Mouse (Mus musculus) MEL (cell line): Measurements from ENCODE around the gene Rbks.

Experiments used
- CTCF ChIP-seq, 3 experiments: IDR thresholded peaks in 2 of 3; conservative IDR thresholded peaks in 1 of 3; 2 replicates each; pipeline ENCODE4 v1.5.1; 2011 to 2012; ENCODE audit warnings: low read length in 3 of 3, low read depth in 2 of 3, mild to moderate bottlenecking in 2 of 3, improper control_type of control experiment in 1 of 3, inconsistent platforms in 1 of 3, mixed read lengths in 1 of 3, moderate library complexity in 1 of 3; ENCODE audit not compliant: control insufficient read depth in 1 of 3, insufficient read depth in 1 of 3, poor library complexity in 1 of 3, severe bottlenecking in 1 of 3
- E2F4 ChIP-seq: IDR thresholded peaks from 2 replicates; pipeline ENCODE4 v1.6.1; 2011; ENCODE audit warnings: low read depth, low read length, improper control_type of control experiment, borderline replicate concordance
- ETS1 ChIP-seq: IDR thresholded peaks from 2 replicates; pipeline ENCODE4 v1.6.1; 2012; ENCODE audit warnings: low read depth, mild to moderate bottlenecking, inconsistent platforms, low read length, improper control_type of control experiment, moderate library complexity
- MAZ ChIP-seq: IDR thresholded peaks from 2 replicates; pipeline ENCODE4 v1.6.1; 2012; ENCODE audit warnings: low read depth, mild to moderate bottlenecking, inconsistent platforms, low read length, improper control_type of control experiment
- NELFE ChIP-seq: IDR thresholded peaks from 2 replicates; pipeline ENCODE4 v1.6.1; 2011; ENCODE audit warnings: low read depth, low read length, improper control_type of control experiment
- POLR2A ChIP-seq, 2 experiments: IDR thresholded peaks; 2 replicates each; pipeline ENCODE4 v1.6.1; 2011 to 2012; ENCODE audit warnings: low read length in 2 of 2, mild to moderate bottlenecking in 2 of 2, control low read depth in 1 of 2, improper control_type of control experiment in 1 of 2, low read depth in 1 of 2, moderate library complexity in 1 of 2; ENCODE audit not compliant: control insufficient read depth in 1 of 2, insufficient read depth in 1 of 2, poor library complexity in 1 of 2
- POLR2AphosphoS2 ChIP-seq: IDR thresholded peaks from 2 replicates; pipeline ENCODE4 v1.6.1; 2011; ENCODE audit warnings: low read length, improper control_type of control experiment
- TBP ChIP-seq: IDR thresholded peaks from 2 replicates; pipeline ENCODE4 v1.8.0; 2011; ENCODE audit warnings: low read depth, low read length, improper control_type of control experiment

DNA sequence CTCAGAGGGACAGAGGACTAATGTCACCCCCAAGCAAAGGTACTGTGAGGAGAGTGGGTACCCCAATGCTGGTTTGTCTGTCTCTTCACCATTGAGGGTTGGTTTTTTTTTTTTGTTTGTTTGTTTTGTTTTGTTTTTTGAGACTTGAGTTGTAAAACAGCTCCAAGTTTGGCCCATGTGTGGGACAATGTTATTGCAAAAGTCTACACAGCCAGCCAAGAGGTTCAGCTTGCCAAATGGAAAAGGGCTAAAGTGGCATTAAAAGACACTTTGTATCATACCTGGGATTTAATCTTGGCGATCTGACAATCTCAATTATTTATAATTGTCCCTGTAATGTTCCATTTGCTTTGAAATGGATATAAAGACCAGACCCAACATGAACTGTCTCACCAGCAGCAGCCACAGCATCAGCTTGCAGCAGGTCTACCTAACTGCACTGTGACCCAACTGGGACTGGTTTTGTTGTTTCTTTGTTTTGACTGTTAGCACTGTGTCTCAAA is 41.7 kb downstream of the Rbks start:
- TF ChIP-seq E2F4: no peak
- no peak for TF ChIP-seq TBP
- TF ChIP-seq NELFE: no peak
- no peak for TF ChIP-seq POLR2AphosphoS2
- no peak for TF ChIP-seq ETS1
- no peak for TF ChIP-seq POLR2A (IDR thresholded peaks at IDR 0.05; ENCODE audit: control insufficient read depth in 1 of 2, insufficient read depth in 1 of 2, low read depth in 1 of 2, low read length in 2 of 2, poor library complexity in 1 of 2)
- no peak for TF ChIP-seq CTCF (IDR thresholded peaks at IDR 0.05 in 2 of 3, conservative IDR thresholded peaks at IDR 0.05 in 1 of 3; ENCODE audit: control insufficient read depth in 1 of 3, insufficient read depth in 1 of 3, low read depth in 2 of 3, low read length in 3 of 3, poor library complexity in 1 of 3, severe bottlenecking in 1 of 3)
- no peak for TF ChIP-seq MAZ
